Mouse (Mus musculus) embryonic facial prominence, embryonic 13.5 days (tissue): ENCODE measurements at regions not wholly inside any gene's neighbourhood (a gene's known extent, or its start where the extent isn't known, plus 50 kb on each side); places are given as distances from the start of the nearest gene placed in this dataset.
"Not testable (repeated sequence)": the region's sequence is repeated elsewhere in the genome, so short reads cannot be mapped to it uniquely, and the experiment has no call there.

ENCODE experiments used
- ATAC-seq: fragments of 200-750 bp; cut with Nextera tagmentation; 2 replicates; pipeline ENCODE4 v1.8.0; 2017; ENCODE audit warnings: low read depth; ENCODE audit not compliant: insufficient number of reproducible peaks, insufficient read depth, low FRiP score, low TSS enrichment
- H3K27ac ChIP-seq: fragments of 300-500 bp; sonication (generic); 2 replicates; pipeline ENCODE4 v1.5.1; 2015; ENCODE audit warnings: moderate library complexity, mild to moderate bottlenecking, inconsistent platforms
- H3K27me3 ChIP-seq: fragments of 300-500 bp; sonication (generic); 2 replicates; pipeline ENCODE4 v1.6.1; 2015; ENCODE audit warnings: mild to moderate bottlenecking, inconsistent platforms
- H3K36me3 ChIP-seq: fragments of 300-500 bp; sonication (generic); 2 replicates; pipeline ENCODE4 v1.6.1; 2015; ENCODE audit warnings: mild to moderate bottlenecking, inconsistent platforms
- H3K4me1 ChIP-seq: fragments of 300-500 bp; sonication (generic); 2 replicates; pipeline ENCODE4 v1.6.1; 2015; ENCODE audit warnings: inconsistent platforms
- H3K4me2 ChIP-seq: fragments of 300-500 bp; sonication (generic); 2 replicates; pipeline ENCODE4 v1.6.1; 2015; ENCODE audit warnings: moderate library complexity, mild to moderate bottlenecking, inconsistent platforms
- H3K4me3 ChIP-seq: fragments of 300-500 bp; sonication (generic); 2 replicates; pipeline ENCODE4 v1.5.1; 2015; ENCODE audit warnings: mild to moderate bottlenecking, inconsistent platforms
- H3K9ac ChIP-seq: fragments of 300-500 bp; sonication (generic); 2 replicates; pipeline ENCODE4 v1.6.1; 2015; ENCODE audit warnings: mild to moderate bottlenecking, inconsistent platforms
- H3K9me3 ChIP-seq: fragments of 300-500 bp; sonication (generic); 2 replicates; pipeline ENCODE4 v1.6.1; 2016; ENCODE audit warnings: inconsistent platforms
- WGBS: fragments of 180-500 bp; shearing (Covaris S2); methylation state at CpG from one replicate; pipeline ENCODE4 v1.1.7; 2015; ENCODE audit warnings: mixed read lengths; 5-methylcytosine and 5-hydroxymethylcytosine counted together

DNA sequence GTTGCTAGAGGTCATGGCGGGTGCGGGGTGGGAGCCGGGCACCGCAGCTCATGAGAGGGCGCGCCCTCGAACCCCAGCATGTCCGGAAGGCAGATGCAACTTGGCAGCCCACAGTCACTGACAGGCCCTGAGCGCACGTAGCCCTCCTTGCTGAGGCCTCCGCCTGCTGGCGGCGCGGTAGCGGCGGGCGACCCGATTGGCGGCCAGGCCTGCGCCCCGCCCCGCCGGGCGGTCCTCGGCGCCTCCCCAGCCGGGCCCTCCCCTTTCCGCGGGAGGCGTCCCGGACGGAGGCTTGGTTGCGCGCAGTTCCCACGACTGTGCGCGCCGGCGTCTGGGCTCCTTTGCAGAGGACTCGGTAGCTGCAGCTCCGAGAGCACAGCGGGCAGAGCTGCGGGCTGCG, 301.9 kb downstream of the Hpcal1 start:
- H3K36me3 ChIP-seq, H3K9me3 ChIP-seq, H3K4me1 ChIP-seq, H3K27ac ChIP-seq, H3K27me3 ChIP-seq: not testable (repeated sequence)
- ATAC-seq = 0 out of 2 replicates have a peak, but pooled peaks have one; percentile 62
- Histone ChIP-seq H3K4me3 (peak overlapping the region; percentile 60), H3K4me2 (peak overlapping the region; percentile 60), H3K9ac (peak overlapping the region; percentile 72)
- WGBS = under 1% methylated on average over 23 of the region's 44 CpGs

DNA sequence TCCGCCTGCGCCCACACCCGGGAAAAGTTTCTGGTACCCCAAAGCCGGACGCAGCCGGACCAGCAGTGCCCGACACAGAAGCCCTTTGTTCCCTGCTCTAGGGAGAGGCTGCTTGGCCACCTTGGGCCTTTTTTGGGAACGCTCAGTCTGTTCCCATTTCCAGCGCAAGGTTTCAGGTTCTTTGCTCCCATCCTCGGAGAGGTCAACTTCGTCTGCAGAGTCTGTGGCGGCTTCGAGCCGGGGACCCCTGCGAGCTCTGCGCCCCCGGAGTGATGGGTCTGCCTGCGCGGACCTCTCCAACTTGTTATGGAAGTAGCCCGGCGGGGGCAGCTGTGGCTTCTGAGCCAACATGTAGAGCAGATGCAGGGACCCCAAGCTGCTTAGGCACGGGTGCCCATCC, 302.7 kb downstream of the Hpcal1 start:
- H3K36me3 ChIP-seq, ATAC-seq, H3K4me1 ChIP-seq, H3K27me3 ChIP-seq, H3K27ac ChIP-seq, H3K9me3 ChIP-seq: not testable (repeated sequence)
- H3K4me2 ChIP-seq = peak overlapping the region; percentile 60
- peak overlapping the region; percentile 72 for H3K9ac ChIP-seq
- H3K4me3 ChIP-seq = peak overlapping the region; percentile 60
- WGBS = 9% methylated on average over 22 of the region's 22 CpGs
